Mouse (Mus musculus): ENCODE measurements at regions not wholly inside any gene's neighbourhood (a gene's known extent, or its start where the extent isn't known, plus 50 kb on each side); places are given as distances from the start of the nearest gene placed in this dataset.

GRCm38 (mm10) chr9:90695693-90696092 is 425.1 kb upstream of the Tbc1d2b start:
- no peak for TF ChIP-seq POLR2A (IDR thresholded peaks at IDR 0.05; ENCODE audit: low read depth, low read length)
- no peak for TF ChIP-seq CTCF (IDR thresholded peaks at IDR 0.05; ENCODE audit: borderline replicate concordance, insufficient read depth, low read length)

All from embryonic fibroblast, embryonic 13.5 days (primary cell).